Mouse (Mus musculus): Measurements from ENCODE around the gene Fhod1. TPM values are rescaled to one million over a fixed set of nuclear protein-coding genes. Genes with fewer than 3 reads are reported as not detected.

Fhod1 gene
- polyA plus RNA-seq, 1 experiment: 114 TPM

DNA sequence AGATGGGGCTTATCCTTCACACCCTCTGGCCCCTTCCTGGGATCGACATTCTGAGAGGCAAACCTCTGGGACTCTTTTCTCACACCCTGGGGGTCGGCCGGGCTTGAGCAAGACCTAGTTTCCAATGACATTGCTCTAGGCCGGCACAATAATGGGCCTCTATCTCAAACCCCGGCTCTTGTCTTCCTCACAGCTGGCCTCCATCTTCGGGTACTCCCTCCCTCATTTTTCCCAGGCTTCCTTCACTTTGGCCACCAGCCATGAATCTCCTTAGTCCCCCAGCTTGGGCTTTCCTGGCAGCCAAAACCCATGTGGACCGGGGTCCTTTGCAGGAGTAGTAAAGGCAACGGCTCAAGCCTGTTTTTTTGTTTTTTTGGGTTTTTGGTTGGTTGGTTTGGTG, 6.4 kb downstream of the Fhod1 start:
- Histone ChIP-seq H3K4me3 (replicated peaks; ENCODE audit: extremely low read depth, low read depth, low read length) (no peak overlapping the region), H3K4me1 (ENCODE audit: control insufficient read depth, insufficient read depth, low read length) (peaks cover 40% of the 10 kb centered on the region)
- 40% methylated on average over 8 of the region's 8 CpGs for WGBS
- peak; percentile 52 for DNase-seq
- TF ChIP-seq CTCF (IDR thresholded peaks at IDR 0.05; ENCODE audit: insufficient read depth, low read length): no peak
- TF ChIP-seq POLR2A (IDR thresholded peaks at IDR 0.05; ENCODE audit: borderline replicate concordance, extremely low read depth, low read depth, low read length): no peak

DNA sequence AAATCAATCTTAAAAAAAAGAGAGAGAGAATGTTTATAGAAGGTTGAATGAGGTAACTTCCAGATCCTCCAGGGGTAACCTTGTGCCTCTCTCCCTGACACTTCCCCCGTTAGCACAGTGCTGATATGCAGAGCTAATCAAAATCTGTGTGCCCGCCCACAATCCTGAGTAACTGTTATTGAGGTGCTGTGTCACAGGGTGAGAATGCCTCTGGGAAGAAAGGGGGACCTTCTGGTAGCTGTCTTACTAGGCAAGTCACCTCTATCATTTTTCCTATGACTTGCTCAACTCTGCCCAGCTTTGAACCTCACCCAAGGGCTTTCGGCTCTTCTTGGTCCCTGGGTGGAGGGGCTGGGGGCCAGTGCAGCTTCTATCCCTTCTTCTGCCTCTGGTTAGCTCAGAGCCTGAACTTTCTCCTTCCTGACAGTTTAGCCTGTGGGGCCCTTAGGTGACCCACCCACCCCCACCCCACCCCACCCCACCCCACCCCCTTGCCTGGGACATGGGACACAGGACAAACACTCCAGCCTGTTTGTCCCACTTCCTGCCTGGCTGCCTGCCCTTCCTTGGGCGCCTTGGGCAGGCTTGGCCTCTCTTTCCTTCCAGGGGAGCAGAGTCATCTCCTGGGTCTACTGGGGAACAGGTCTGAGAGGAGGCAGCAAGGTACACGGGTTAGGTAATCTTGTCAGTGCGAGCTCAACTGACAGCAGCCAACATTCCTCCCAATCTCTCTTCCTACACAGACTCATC, 7.7 kb downstream of the Fhod1 start:
- 23% methylated on average over 6 of the region's 6 CpGs for WGBS
- TF ChIP-seq CTCF (IDR thresholded peaks at IDR 0.05; ENCODE audit: insufficient read depth, low read length): no peak
- peak; percentile 35; the same call in 1 of the 2 replicates for TF ChIP-seq POLR2A (IDR thresholded peaks at IDR 0.05; ENCODE audit: borderline replicate concordance, extremely low read depth, low read depth, low read length)
- H3K4me1 ChIP-seq (ENCODE audit: control insufficient read depth, insufficient read depth, low read length): peaks cover 33% of the 10 kb centered on the region
- H3K4me3 ChIP-seq (replicated peaks; ENCODE audit: extremely low read depth, low read depth, low read length): no peak overlapping the region
- peak; percentile 77 for DNase-seq

DNA sequence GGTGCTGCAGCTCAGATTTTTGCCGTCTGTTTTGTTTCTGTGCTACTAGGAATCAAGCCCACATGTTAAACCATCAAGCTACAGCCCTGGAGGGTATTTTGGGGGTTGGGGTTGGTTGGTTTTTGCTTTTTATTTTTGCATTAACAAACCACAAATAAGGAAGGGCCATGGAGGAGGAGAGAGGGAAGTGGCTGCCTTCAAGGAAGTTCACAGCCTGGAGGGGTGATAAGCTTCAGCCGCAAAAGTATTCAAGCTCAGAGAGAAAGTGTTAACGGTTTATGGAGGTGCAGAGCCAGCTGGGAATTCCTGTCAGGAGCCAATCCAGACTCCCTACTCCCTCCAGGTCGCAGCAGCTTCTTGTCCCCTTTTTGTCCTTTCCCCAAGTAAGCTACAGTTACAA, 8.8 kb downstream of the Fhod1 start:
- no peak for DNase-seq
- 36% methylated on average over 4 of the region's 4 CpGs for WGBS
- H3K4me1 ChIP-seq (ENCODE audit: control insufficient read depth, insufficient read depth, low read length): peaks cover 27% of the 10 kb centered on the region

DNA sequence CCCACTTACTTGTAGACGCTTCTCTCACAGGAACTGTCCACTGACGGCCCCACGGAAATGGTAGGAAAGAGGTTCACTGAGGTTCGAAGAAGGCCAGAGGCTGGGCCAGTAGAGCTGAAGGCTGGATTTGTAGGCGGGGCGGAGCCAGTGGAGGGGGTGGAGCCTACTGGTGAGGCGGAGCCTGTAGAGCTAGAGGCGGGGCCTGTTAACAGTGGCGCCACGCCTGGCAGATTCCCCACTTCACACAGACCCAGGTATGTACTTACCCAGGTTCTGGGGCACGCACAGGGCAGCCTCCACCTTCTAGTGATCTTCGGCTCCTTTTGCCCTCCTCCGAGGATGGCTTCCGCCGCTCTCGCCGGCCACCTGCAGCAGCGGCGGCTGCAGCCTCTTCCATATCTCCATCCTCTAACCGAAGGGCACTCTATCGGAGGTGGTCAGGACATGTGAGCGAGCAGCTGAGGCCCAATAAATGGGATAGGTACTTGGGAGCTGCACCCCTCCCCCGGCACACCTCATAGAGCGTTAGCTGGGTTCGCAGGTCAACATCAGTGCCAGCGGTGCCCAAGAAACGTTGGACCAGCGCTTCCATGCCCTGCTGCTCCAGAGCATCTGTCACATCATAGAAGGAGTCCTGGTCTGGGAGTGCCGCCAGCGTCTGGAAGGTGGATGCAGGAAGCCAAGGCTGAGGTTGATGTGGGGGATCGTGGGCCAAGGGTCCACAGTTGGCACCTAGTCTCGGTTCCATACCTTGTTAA, 11.2 kb downstream of the Fhod1 start:
- H3K4me1 ChIP-seq (ENCODE audit: control insufficient read depth, insufficient read depth, low read length): peaks cover 21% of the 10 kb centered on the region
- TF ChIP-seq POLR2A (IDR thresholded peaks at IDR 0.05; ENCODE audit: borderline replicate concordance, extremely low read depth, low read depth, low read length): no peak
- TF ChIP-seq CTCF (IDR thresholded peaks at IDR 0.05; ENCODE audit: insufficient read depth, low read length): no peak
- no peak for DNase-seq
- WGBS: 86% methylated on average over 32 of the region's 32 CpGs
- no peak overlapping the region for H3K4me3 ChIP-seq (replicated peaks; ENCODE audit: extremely low read depth, low read depth, low read length)

More for the DNA sequence above, 8.8 kb downstream of the Fhod1 start:
- TF ChIP-seq CTCF (IDR thresholded peaks at IDR 0.05; ENCODE audit: insufficient read depth, low read length): no peak
- TF ChIP-seq POLR2A (IDR thresholded peaks at IDR 0.05; ENCODE audit: borderline replicate concordance, extremely low read depth, low read depth, low read length): no peak
- H3K4me3 ChIP-seq (replicated peaks; ENCODE audit: extremely low read depth, low read depth, low read length): no peak overlapping the region

DNA sequence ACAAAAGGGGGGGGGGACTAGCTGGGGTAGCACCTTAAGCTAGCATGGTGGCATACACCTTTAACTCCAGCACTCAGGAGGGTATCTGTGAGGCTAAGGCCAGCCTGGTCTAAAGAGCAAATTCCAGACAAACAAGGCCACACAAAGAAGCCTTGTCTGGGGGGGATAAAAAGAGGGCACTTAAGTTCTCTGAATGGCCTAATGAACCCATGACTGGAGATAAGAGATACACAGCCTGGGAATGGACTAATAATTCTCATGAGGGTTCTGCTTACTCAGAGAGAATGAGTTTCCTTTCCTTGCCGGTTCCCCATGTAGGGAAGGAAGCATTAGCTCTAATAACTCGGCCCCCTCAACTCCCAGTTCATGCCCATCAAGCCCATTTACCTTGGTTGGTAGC, 15.2 kb downstream of the Fhod1 start:
- Histone ChIP-seq H3K4me3 (replicated peaks; ENCODE audit: extremely low read depth, low read depth, low read length) (no peak overlapping the region), H3K4me1 (ENCODE audit: control insufficient read depth, insufficient read depth, low read length) (no peaks in the 10 kb centered on the region; the same call in 1 of the 2 replicates)
- no peak for DNase-seq
- TF ChIP-seq CTCF (IDR thresholded peaks at IDR 0.05; ENCODE audit: insufficient read depth, low read length): no peak
- TF ChIP-seq POLR2A (IDR thresholded peaks at IDR 0.05; ENCODE audit: borderline replicate concordance, extremely low read depth, low read depth, low read length): no peak
- 67% methylated on average over 2 of the region's 2 CpGs for WGBS

DNA sequence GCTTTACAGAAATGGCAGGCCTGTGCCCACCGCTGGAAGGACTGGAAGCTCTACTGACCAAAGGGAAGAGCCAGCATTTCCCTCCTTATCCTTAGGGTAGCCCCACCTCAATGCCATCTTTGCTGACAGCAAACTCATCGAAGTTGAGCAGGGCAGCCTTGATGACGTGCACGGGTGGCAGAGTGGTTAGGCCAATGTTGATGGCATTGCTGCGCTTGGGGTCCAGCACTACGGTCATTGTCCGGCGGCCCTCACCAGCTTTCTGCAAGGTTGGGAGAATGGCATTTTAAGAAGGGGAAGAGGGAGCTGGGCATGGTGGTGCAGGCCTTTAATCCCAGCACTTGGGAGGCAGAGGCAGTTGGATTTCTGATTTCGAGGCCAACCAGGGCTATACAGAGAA, 15.8 kb downstream of the Fhod1 start:
- H3K4me1 ChIP-seq (ENCODE audit: control insufficient read depth, insufficient read depth, low read length): peaks cover 4% of the 10 kb centered on the region
- no peak overlapping the region for H3K4me3 ChIP-seq (replicated peaks; ENCODE audit: extremely low read depth, low read depth, low read length)
- 89% methylated on average over 9 of the region's 9 CpGs for WGBS
- TF ChIP-seq POLR2A (IDR thresholded peaks at IDR 0.05; ENCODE audit: borderline replicate concordance, extremely low read depth, low read depth, low read length) (no peak), CTCF (IDR thresholded peaks at IDR 0.05; ENCODE audit: insufficient read depth, low read length) (no peak)
- no peak for DNase-seq

DNA sequence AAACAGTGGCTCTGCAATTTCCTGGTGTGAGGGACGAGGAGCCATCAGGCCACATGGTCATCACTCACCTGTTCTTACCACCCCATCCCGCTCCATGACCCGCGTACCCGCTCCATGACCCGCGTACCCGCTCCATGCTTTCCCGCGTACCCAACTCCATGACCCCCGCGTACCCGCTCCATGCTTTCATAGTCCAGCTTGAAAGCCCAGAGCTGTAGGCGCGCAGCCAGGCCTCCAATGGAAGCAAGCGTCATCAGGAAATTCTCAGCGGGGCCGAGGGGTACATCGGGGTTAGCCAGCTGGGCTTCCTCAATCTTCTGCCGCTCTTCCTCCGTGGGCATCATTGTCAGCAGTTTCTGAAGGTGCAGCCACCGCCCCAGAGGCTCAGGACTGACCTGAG, 16.3 kb downstream of the Fhod1 start:
- TF ChIP-seq POLR2A (IDR thresholded peaks at IDR 0.05; ENCODE audit: borderline replicate concordance, extremely low read depth, low read depth, low read length) (no peak), CTCF (IDR thresholded peaks at IDR 0.05; ENCODE audit: insufficient read depth, low read length) (no peak)
- DNase-seq: no peak
- no peak overlapping the region for H3K4me3 ChIP-seq (replicated peaks; ENCODE audit: extremely low read depth, low read depth, low read length)
- 90% methylated on average over 22 of the region's 22 CpGs for WGBS
- peaks cover 5% of the 10 kb centered on the region for H3K4me1 ChIP-seq (ENCODE audit: control insufficient read depth, insufficient read depth, low read length)

DNA sequence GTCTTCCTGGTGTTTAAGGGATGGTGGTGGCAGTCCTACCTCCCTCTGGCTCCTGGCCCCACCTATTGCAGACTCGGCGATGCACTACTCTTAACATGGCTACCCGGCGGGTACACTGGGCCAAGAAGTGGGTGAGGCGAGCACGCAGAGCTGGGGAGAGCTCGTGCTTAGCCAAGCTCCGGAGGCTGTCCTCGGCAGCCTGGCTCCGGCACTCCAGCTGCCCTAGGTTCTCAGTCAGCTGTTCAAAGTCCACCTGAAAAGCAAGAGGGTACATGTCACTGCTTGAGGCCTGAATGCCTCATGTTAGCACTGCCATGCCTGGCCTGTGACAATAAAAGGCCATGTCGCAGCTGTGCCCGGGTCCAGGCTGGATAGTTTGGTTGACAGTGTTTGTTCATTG, 17.4 kb downstream of the Fhod1 start:
- peaks cover 5% of the 10 kb centered on the region for H3K4me1 ChIP-seq (ENCODE audit: control insufficient read depth, insufficient read depth, low read length)
- DNase-seq: no peak
- 87% methylated on average over 12 of the region's 12 CpGs for WGBS
- TF ChIP-seq POLR2A (IDR thresholded peaks at IDR 0.05; ENCODE audit: borderline replicate concordance, extremely low read depth, low read depth, low read length): no peak
- TF ChIP-seq CTCF (IDR thresholded peaks at IDR 0.05; ENCODE audit: insufficient read depth, low read length): no peak
- H3K4me3 ChIP-seq (replicated peaks; ENCODE audit: extremely low read depth, low read depth, low read length): no peak overlapping the region

DNA sequence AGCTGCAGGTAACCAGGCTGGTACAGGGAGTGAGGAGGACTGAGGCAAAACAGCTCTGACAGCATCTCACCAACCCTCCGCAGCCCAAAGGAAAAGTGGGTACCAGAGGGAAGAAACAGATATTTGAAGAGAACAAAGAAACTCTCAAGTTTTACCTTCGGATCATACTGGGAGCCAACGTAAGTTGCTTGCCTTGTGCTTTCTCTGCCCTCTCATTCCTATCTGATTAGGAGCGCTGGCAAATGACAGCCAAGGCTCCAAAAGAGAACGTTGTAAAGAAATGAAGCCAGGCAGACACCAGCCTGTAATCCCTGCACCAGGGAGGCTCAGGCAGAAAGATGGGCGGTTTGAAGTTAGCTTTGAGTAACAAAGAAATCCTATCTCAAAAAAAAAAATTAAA, 20.8 kb downstream of the Fhod1 start:
- DNase-seq: no peak
- 27% methylated on average over 6 of the region's 6 CpGs for WGBS
- H3K4me3 ChIP-seq (replicated peaks; ENCODE audit: extremely low read depth, low read depth, low read length): peak overlapping the region; percentile 91
- H3K4me1 ChIP-seq (ENCODE audit: control insufficient read depth, insufficient read depth, low read length): peaks cover 5% of the 10 kb centered on the region
- TF ChIP-seq POLR2A (IDR thresholded peaks at IDR 0.05; ENCODE audit: borderline replicate concordance, extremely low read depth, low read depth, low read length) (no peak), CTCF (IDR thresholded peaks at IDR 0.05; ENCODE audit: insufficient read depth, low read length) (no peak)

Data from lung, adult 2 months (tissue).